Mouse (Mus musculus) lung, embryonic 14.5 days (tissue): ENCODE measurements at regions not wholly inside any gene's neighbourhood (a gene's known extent, or its start where the extent isn't known, plus 50 kb on each side); places are given as distances from the start of the nearest gene placed in this dataset.

Experiments
- ATAC-seq: fragments of 200-750 bp; cut with Nextera tagmentation; 2 replicates; pipeline ENCODE4 v1.8.0; 2017; ENCODE audit warnings: mild to moderate bottlenecking, moderate TSS enrichment, moderate library complexity; ENCODE audit not compliant: insufficient read depth
- DNase-seq: peaks from one replicate; pipeline ENCODE4 v3.0.0-alpha.2; 2015
- H3K27ac ChIP-seq: fragments of 300-500 bp; sonication (generic); 2 replicates; pipeline ENCODE4 v1.5.1; 2014; ENCODE audit warnings: low read depth, mild to moderate bottlenecking, moderate library complexity
- H3K27me3 ChIP-seq: fragments of 300-500 bp; sonication (generic); 2 replicates; pipeline ENCODE4 v1.6.1; 2014; ENCODE audit warnings: low read length, control low read depth; ENCODE audit not compliant: insufficient read depth
- H3K36me3 ChIP-seq: fragments of 300-500 bp; sonication (generic); 2 replicates; pipeline ENCODE4 v1.6.1; 2014; ENCODE audit warnings: control low read depth; ENCODE audit not compliant: insufficient read depth
- H3K4me1 ChIP-seq: fragments of 300-500 bp; sonication (generic); 2 replicates; pipeline ENCODE4 v1.6.1; 2014; ENCODE audit warnings: antibody characterized with exemption, control low read depth; ENCODE audit not compliant: insufficient read depth
- H3K4me2 ChIP-seq: fragments of 300-500 bp; sonication (generic); 2 replicates; pipeline ENCODE4 v1.6.1; 2014; ENCODE audit warnings: mild to moderate bottlenecking
- H3K4me3 ChIP-seq: fragments of 300-500 bp; sonication (generic); 2 replicates; pipeline ENCODE4 v1.5.1; 2014; ENCODE audit warnings: low read depth, low read length
- H3K9ac ChIP-seq: fragments of 300-500 bp; sonication (generic); 2 replicates; pipeline ENCODE4 v1.6.1; 2014
- H3K9me3 ChIP-seq: fragments of 300-500 bp; sonication (generic); 2 replicates; pipeline ENCODE4 v1.6.1; 2016; ENCODE audit warnings: low read depth, low read length, control low read depth
- CTCF ChIP-seq: IDR thresholded peaks from 2 replicates; pipeline ENCODE4 v1.5.1; 2016; ENCODE audit warnings: antibody characterized with exemption, low read depth
- WGBS: fragments of 180-500 bp; shearing (Covaris S2); extraction: QIAGEN DNeasy Blood & Tissue Kit; methylation state at CpG from one replicate; pipeline ENCODE4 v1.1.7; 2014; 5-methylcytosine and 5-hydroxymethylcytosine counted together

DNA sequence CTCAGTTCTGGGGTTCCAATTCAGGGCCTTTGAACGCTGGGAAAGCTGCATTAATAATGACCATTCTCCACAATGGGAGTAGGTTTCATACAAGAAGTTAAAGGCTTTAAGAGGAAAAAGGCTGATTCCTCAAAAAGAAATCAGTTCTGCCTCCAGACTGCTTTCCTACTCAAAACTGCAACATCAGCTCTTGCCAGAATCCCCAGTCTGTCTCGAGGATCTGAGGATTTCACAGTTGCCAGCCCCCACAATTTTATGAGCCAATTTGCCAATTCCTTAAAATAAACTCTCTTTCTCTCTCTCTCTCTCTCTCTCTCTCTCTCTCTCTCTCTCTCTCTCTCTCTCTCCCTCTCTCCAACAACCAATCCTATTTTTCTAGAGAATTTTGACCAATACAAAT, 51.3 kb upstream of the Nhs start:
- Histone ChIP-seq H3K9ac (no peak overlapping the region), H3K36me3 (no peaks in the 10 kb centered on the region), H3K4me2 (no peak overlapping the region), H3K4me3 (no peak overlapping the region), H3K27me3 (no peaks in the 10 kb centered on the region), H3K4me1 (no peaks in the 10 kb centered on the region), H3K9me3 (no peaks in the 10 kb centered on the region), H3K27ac (no peak overlapping the region)
- DNase-seq (no peak), ATAC-seq (no peak)
- no peak for TF ChIP-seq CTCF
- 50% methylated on average over 2 of the region's 2 CpGs for WGBS
